Mouse (Mus musculus) spleen, adult 2 months (tissue): ENCODE data around the gene Maml3.

Experiments
- CTCF ChIP-seq: fragments of 200-500 bp; IDR thresholded peaks from 2 replicates; pipeline ENCODE4 v1.5.1; 2011; ENCODE audit warnings: mild to moderate bottlenecking, inconsistent platforms; ENCODE audit not compliant: insufficient read depth, insufficient read length, insufficient replicate concordance; ENCODE audit errors: extremely low read depth
- POLR2A ChIP-seq: fragments of 200-500 bp; IDR thresholded peaks from 2 replicates; pipeline ENCODE4 v1.6.1; 2011; ENCODE audit warnings: low read depth, low read length, inconsistent platforms

GRCm38 (mm10) chr3:51852692-51853091, 252.2 kb downstream of the Maml3 start:
- TF ChIP-seq CTCF, result no peak
- TF ChIP-seq POLR2A, result no peak
